Mouse (Mus musculus) heart, embryonic 12.5 days (tissue): ENCODE data around the gene Rpl27. TPM values are rescaled to one million over a fixed set of nuclear protein-coding genes. Genes with fewer than 3 reads are reported as not detected.
A peak's percentile ranks its signal among the peaks of the same experiment; 100 is the strongest.
"Not testable (repeated sequence)": the region's sequence is repeated elsewhere in the genome, so short reads cannot be mapped to it uniquely, and the experiment has no call there.

ENCODE experiments used
- ATAC-seq: fragments of 200-750 bp; cut with Nextera tagmentation; 2 replicates; pipeline ENCODE4 v1.8.0; 2017; ENCODE audit warnings: moderate TSS enrichment, moderate library complexity; ENCODE audit not compliant: insufficient number of reproducible peaks, low FRiP score
- H3K27ac ChIP-seq: fragments of 300-500 bp; sonication (generic); 2 replicates; pipeline ENCODE4 v1.5.1; 2016; ENCODE audit warnings: mild to moderate bottlenecking, moderate library complexity; ENCODE audit not compliant: poor library complexity, severe bottlenecking
- H3K27me3 ChIP-seq: fragments of 300-500 bp; sonication (generic); replicated peaks from 2 replicates; pipeline ENCODE4 v1.6.1; 2016; ENCODE audit warnings: mild to moderate bottlenecking, moderate library complexity
- H3K36me3 ChIP-seq: fragments of 300-500 bp; sonication (generic); 2 replicates; pipeline ENCODE4 v1.6.1; 2016; ENCODE audit warnings: mild to moderate bottlenecking, moderate library complexity
- H3K4me1 ChIP-seq: fragments of 300-500 bp; sonication (generic); replicated peaks from 2 replicates; pipeline ENCODE4 v1.6.1; 2016; ENCODE audit warnings: mild to moderate bottlenecking
- H3K4me2 ChIP-seq: fragments of 300-500 bp; sonication (generic); 2 replicates; pipeline ENCODE4 v1.6.1; 2016; ENCODE audit warnings: mild to moderate bottlenecking, moderate library complexity
- H3K4me3 ChIP-seq: fragments of 300-500 bp; sonication (generic); 2 replicates; pipeline ENCODE4 v1.5.1; 2016; ENCODE audit warnings: mild to moderate bottlenecking
- H3K9ac ChIP-seq: fragments of 300-500 bp; sonication (generic); 2 replicates; pipeline ENCODE4 v1.6.1; 2016; ENCODE audit warnings: mild to moderate bottlenecking, moderate library complexity
- H3K9me3 ChIP-seq: fragments of 300-500 bp; sonication (generic); replicated peaks from 2 replicates; pipeline ENCODE4 v1.6.1; 2016; ENCODE audit warnings: mild to moderate bottlenecking, moderate library complexity
- WGBS: fragments of 180-500 bp; shearing (Covaris S2); methylation state at CpG from one replicate; pipeline ENCODE4 v1.1.7; 2016; 5-methylcytosine and 5-hydroxymethylcytosine counted together
- polyA plus RNA-seq: library from polyadenylated mRNA; unstranded; fragments of >200 nt; fragmentation: Nextera tagmentation; extraction: Ambion mirVana; gene quantifications from 2 replicates; pipeline ENCODE4 v1.2.1, GENCODE M21; 2016

The Rpl27 gene
- polyA plus RNA-seq, 1 experiment from 2014 or later: 247 TPM

DNA sequence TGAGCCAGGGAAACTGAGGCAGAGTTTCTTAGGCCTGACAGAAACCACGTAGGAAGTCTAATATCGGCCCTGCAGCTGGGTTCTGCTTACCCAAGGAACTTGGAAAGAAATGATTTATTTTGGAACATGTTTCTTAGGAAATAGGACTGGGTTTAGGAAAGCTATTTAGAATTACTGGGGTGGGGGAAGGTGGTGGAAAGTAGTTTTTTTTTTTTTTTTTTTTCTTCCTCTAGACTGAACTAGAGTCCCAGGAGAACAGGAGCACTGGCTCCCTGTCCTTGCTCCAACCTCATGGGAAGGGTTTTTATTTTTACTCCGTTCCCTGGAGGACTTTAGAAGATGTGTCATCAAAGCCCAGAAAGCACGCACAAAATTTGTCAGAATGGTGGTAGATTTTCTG is 27.1 kb downstream of the Rpl27 start:
- Histone ChIP-seq H3K4me3 (peak overlapping the region; percentile 77), H3K4me1 (peaks cover 46% of the 10 kb centered on the region), H3K4me2 (peak overlapping the region; percentile 95), H3K9me3 (no peaks in the 10 kb centered on the region), H3K27me3 (no peaks in the 10 kb centered on the region), H3K36me3 (no peaks in the 10 kb centered on the region), H3K27ac (no peak overlapping the region), H3K9ac (peak overlapping the region; percentile 87)
- 60% methylated on average over 4 of the region's 4 CpGs for WGBS
- ATAC-seq: no peak

DNA sequence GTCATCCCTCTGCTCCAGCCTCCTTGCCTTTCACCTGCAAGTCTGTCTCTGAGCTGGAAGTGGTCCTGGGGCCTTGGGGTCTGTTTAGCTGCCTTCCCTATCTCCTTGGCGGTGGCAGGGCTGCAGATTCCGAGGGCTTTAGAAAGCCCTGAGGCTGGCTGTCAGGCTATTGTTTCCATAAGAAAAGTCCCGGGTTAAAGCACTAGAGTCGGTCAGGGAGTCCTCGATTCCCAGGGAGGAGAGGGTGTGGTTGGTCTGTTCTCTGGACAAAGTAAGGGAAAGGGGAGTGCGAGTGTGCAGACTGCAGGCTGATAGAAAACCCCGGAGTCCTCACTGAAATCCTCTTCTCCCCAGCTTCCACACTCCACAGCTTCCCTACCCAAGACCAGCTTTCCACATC is 28.1 kb downstream of the Rpl27 start:
- H3K9me3 ChIP-seq: no peaks in the 10 kb centered on the region
- peak overlapping the region; percentile 39; the same call in 1 of the 2 replicates for H3K27ac ChIP-seq
- peak overlapping the region; percentile 22 for H3K4me2 ChIP-seq
- H3K27me3 ChIP-seq: no peaks in the 10 kb centered on the region
- no peak for ATAC-seq
- peak overlapping the region; percentile 26; the same call in 1 of the 2 replicates for H3K9ac ChIP-seq
- no peaks in the 10 kb centered on the region for H3K36me3 ChIP-seq
- WGBS: 29% methylated on average over 7 of the region's 7 CpGs
- H3K4me3 ChIP-seq: no peak overlapping the region
- H3K4me1 ChIP-seq: peaks cover 42% of the 10 kb centered on the region

DNA sequence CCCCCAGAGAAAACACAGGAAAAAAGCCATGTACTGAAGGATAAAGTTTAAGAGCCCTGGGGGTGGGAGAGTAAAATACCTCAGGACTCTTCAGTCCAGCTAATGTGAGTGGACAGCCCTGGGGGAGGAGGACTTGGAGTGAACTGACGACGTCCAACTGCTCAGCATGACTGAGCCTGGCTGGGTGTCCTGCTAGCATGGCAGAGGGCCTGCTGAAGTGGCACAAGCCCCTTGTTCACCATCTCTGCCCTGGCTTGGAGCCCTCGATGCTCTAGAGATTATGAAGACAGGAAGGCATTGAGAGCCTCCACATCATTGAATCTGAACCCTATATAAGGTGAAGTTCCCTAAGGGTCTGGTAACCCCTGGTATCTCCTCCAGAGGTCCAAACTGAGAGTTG is 29.8 kb downstream of the Rpl27 start:
- Histone ChIP-seq H3K4me3 (no peak overlapping the region), H3K27ac (no peak overlapping the region), H3K36me3 (no peaks in the 10 kb centered on the region), H3K4me1 (peaks cover 38% of the 10 kb centered on the region), H3K9ac (no peak overlapping the region), H3K27me3 (no peaks in the 10 kb centered on the region), H3K4me2 (no peak overlapping the region), H3K9me3 (no peaks in the 10 kb centered on the region)
- WGBS: 40% methylated on average over 3 of the region's 3 CpGs
- ATAC-seq: no peak

DNA sequence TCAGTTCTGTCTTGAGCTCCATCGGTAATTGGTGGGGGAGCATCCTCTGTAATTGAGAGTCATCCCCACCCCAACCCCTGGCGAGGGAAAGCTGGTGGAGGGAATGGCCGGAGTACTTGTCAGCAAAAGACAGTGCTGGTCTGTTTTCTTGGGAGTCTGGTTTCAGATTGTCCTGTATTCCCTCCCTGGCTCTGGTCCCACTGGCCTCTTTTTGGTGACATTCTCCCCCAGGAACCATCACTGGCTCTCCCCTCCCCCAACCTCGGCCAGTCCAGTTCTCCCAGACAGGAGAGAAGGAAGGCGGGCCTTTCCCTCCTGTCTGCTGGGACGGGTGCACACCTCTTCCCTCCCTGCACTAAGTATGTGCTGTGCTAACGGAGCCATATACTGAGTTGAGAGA is 30.2 kb downstream of the Rpl27 start:
- WGBS: 43% methylated on average over 7 of the region's 7 CpGs
- Histone ChIP-seq H3K4me2 (no peak overlapping the region), H3K4me3 (no peak overlapping the region), H3K36me3 (no peaks in the 10 kb centered on the region), H3K9ac (no peak overlapping the region), H3K27me3 (no peaks in the 10 kb centered on the region), H3K9me3 (no peaks in the 10 kb centered on the region), H3K4me1 (peaks cover 34% of the 10 kb centered on the region), H3K27ac (no peak overlapping the region)
- ATAC-seq: no peak

DNA sequence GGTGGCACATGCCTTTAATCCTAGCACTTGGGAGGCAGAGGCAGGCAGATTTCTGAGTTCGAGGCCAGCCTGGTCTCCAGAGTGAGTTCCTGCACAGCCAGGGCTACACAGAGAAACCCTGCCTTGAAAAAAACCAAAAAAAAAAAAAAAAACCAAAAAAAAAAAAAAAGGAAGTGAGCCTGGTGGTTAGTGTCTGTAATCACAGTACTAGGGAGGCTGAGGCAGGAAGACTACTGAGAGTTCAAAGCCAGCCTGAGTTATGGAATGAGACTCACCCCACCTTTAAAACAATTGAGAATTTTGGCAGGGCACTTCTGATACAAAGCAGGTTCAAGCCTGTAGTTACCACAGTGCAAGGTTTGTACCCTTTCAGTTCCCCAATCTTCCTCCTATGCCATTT is 31.6 kb downstream of the Rpl27 start:
- not testable (repeated sequence) for H3K4me3 ChIP-seq, H3K36me3 ChIP-seq, H3K27ac ChIP-seq, H3K27me3 ChIP-seq, ATAC-seq, H3K9ac ChIP-seq, H3K9me3 ChIP-seq, H3K4me2 ChIP-seq
- H3K4me1 ChIP-seq: peaks cover 30% of the 10 kb centered on the region
- WGBS: 85% methylated on average over 1 of the region's 1 CpGs

DNA sequence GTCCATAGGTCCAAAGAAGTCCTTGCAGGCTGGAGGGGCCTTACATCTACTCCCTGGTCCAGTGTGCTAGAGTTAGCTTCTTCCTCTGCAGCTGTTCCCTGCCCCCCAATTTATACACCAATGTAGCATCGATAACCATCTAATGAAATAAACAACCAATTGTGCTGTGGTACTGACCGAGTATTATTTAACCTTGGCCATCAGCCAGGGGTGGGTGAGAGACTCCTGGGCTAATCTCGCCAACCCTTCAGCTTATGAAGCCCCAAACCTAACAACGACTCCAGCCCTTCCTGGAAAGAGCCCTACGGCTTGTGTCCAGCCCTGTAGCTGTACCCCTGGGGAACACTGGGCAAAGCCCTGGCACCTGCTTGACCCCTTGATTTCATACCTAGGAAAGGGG is 32.2 kb downstream of the Rpl27 start:
- ATAC-seq: no peak
- Histone ChIP-seq H3K36me3 (no peaks in the 10 kb centered on the region), H3K4me3 (no peak overlapping the region), H3K27ac (no peak overlapping the region), H3K9me3 (no peaks in the 10 kb centered on the region), H3K27me3 (no peaks in the 10 kb centered on the region), H3K4me1 (peaks cover 31% of the 10 kb centered on the region), H3K4me2 (no peak overlapping the region), H3K9ac (no peak overlapping the region)
- WGBS: 70% methylated on average over 5 of the region's 5 CpGs

DNA sequence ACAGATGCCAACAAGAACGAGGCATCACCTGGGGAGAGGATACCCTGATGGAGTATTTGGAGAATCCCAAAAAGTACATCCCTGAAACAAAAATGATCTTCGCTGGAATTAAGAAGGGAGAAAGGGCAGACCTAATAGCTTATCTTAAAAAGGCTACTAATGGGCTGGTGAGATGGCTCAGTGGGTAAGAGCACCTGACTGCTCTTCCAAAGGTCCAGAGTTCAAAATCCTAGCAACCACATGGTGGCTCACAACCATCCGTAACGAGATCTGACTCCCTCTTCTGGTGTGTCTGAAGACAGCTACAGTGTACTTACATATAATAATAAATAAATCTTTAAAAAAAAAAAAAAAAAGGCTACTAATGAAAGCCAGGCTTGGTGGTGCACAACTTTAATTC is 34.3 kb downstream of the Rpl27 start:
- H3K9me3 ChIP-seq, H3K4me2 ChIP-seq, H3K36me3 ChIP-seq, H3K27me3 ChIP-seq, H3K4me3 ChIP-seq, H3K9ac ChIP-seq, H3K27ac ChIP-seq, ATAC-seq: not testable (repeated sequence)
- WGBS: 89% methylated on average over 4 of the region's 4 CpGs
- H3K4me1 ChIP-seq: peaks cover 43% of the 10 kb centered on the region

DNA sequence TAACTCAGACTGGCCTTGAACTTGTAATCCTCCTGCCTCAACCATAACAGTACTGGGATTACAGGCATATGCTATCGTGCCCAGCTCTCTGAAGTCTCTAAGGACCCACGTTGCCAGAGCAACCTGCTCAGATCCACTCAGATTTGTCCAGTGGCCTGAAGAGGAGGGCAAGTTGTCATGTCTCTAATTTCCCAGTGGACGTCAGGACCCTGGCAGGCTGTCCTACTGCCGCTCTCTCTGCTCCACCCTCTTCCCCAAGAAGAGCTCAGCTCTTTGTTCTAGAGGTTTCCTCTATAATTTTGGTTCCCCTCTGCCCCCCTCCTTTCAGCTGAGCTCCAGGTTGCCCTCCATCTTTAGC is 35.1 kb downstream of the Rpl27 start:
- no peak overlapping the region for H3K4me3 ChIP-seq
- no peak overlapping the region for H3K27ac ChIP-seq

DNA sequence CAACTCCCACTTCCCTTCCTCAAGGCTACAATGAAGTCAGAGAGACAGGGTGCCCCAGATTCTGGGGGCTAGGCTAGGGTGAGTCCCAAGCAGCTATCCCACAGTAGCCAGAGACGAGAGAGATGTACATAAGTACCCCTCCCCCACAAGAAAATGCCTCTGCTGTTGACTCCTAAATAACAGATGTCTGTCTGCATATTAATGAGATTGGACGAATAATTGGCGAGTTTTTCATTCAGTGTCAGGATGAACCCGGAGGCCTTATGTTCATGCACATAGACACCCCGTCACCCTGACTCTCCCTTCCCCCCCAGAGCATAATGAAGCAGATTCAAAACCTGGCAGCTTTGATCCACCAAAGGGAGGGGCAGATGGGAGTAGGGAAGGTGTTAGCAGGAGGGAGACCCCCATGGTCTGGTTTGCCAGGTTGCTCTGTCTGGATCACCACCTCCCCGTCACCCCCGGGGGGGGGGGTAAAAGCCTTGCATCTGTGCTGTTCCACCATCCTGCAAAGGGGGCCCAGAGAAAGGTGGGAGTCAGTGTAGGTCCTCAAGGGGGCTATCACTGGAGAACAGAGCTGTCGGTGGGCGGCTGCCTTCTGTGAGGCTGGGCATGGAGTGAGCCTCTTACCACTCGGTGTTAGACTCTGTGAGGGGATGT is 35.6 kb downstream of the Rpl27 start:
- Histone ChIP-seq H3K4me3 (no peak overlapping the region), H3K27me3 (no peaks in the 10 kb centered on the region), H3K36me3 (no peaks in the 10 kb centered on the region), H3K9ac (no peak overlapping the region), H3K9me3 (no peaks in the 10 kb centered on the region), H3K27ac (no peak overlapping the region), H3K4me1 (peaks cover 39% of the 10 kb centered on the region), H3K4me2 (no peak overlapping the region)
- no peak for ATAC-seq
- WGBS: 59% methylated on average over 10 of the region's 10 CpGs

More for the DNA sequence above, 35.1 kb downstream of the Rpl27 start:
- H3K4me2 ChIP-seq: no peak overlapping the region
- 56% methylated on average over 4 of the region's 4 CpGs for WGBS
- H3K9ac ChIP-seq: no peak overlapping the region
- no peaks in the 10 kb centered on the region for H3K27me3 ChIP-seq
- H3K9me3 ChIP-seq: no peaks in the 10 kb centered on the region
- no peak for ATAC-seq
- peaks cover 43% of the 10 kb centered on the region for H3K4me1 ChIP-seq
- no peaks in the 10 kb centered on the region for H3K36me3 ChIP-seq

DNA sequence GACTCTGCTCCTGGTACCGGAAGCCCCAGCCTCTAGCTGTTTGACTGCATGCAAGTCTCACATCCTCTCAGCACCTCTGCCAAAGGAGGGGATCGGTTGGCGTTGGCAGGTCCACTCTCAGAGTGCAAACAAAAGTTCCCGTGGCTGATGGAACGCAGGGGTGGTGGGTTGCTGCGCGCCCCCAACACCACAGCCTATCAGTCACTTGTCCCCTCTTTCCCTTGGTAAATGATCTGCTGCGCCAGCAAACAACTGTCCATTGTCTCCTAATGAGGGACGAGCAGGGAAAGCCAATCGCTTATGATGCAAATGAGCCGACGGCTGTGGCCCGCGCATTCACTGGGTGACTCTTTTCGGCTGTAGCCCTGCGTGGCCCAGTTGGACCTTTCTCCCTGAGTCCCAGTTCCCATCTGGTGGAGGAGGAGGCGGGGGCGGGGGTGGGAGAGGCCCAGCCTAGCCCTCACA is 37.1 kb downstream of the Rpl27 start:
- Histone ChIP-seq H3K4me1 (peaks cover 42% of the 10 kb centered on the region), H3K9me3 (no peaks in the 10 kb centered on the region), H3K27me3 (no peaks in the 10 kb centered on the region), H3K27ac (no peak overlapping the region; the same call in 1 of the 2 replicates), H3K9ac (0 out of 2 replicates have a peak overlapping the region, but pooled peaks have one; percentile 9), H3K4me3 (0 out of 2 replicates have a peak overlapping the region, but pooled peaks have one; percentile 6), H3K36me3 (no peaks in the 10 kb centered on the region), H3K4me2 (peak overlapping the region; percentile 50)
- WGBS: 8% methylated on average over 18 of the region's 18 CpGs
- ATAC-seq: no peak

DNA sequence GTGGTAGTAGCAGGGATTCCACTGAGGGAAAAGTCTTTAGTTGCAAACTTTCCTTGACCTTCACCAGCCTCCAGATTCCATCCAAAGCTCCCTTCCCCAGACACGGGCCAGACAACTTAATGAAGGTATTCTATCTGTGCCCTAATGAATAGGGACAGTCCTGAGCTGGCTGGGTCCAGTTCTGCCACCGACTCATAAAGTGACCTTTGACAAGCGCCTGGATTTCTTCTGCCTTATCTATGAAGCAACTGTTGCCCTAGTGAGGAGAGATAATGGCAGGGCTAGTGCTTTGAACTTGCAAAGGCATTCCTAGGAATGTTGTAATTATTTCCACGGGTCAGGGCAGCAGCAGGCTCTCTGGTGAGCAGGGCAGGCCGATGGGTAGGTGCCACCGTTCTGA is 38.8 kb downstream of the Rpl27 start:
- no peaks in the 10 kb centered on the region for H3K36me3 ChIP-seq
- peak; percentile 62 for ATAC-seq
- no peak overlapping the region for H3K9ac ChIP-seq
- 3% methylated on average over 6 of the region's 6 CpGs for WGBS
- peak overlapping the region; percentile 8; the same call in 1 of the 2 replicates for H3K4me2 ChIP-seq
- H3K4me1 ChIP-seq: peaks cover 54% of the 10 kb centered on the region
- no peak overlapping the region for H3K4me3 ChIP-seq
- no peaks in the 10 kb centered on the region for H3K9me3 ChIP-seq
- peak overlapping the region; percentile 90 for H3K27ac ChIP-seq
- no peaks in the 10 kb centered on the region for H3K27me3 ChIP-seq

DNA sequence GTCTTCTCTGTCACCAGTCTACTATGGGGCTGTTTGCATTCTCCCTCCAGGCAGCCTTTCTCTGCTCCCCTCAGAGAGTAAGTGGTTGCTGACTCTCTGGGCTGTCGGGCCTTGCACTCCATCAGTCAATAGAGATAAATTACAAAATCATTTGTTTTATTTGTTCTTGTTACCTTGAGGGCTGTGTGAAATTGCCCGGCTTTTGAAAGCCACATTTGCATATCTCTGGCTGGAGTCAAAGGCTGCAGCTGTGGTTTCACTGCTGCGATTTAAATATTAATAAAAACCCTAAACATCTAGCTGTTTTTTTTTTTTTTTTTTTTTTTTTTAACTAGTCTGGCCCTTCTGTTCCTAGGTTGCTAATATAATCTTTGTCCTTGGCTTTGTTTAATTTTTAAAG is 41.7 kb downstream of the Rpl27 start:
- WGBS: 38% methylated on average over 3 of the region's 3 CpGs
- no peak overlapping the region for H3K4me3 ChIP-seq
- ATAC-seq: no peak
- H3K27me3 ChIP-seq: no peaks in the 10 kb centered on the region
- no peak overlapping the region for H3K9ac ChIP-seq
- no peak overlapping the region for H3K4me2 ChIP-seq
- 0 out of 2 replicates have a peak overlapping the region, but pooled peaks have one; percentile 11 for H3K27ac ChIP-seq
- peaks cover 18% of the 10 kb centered on the region for H3K36me3 ChIP-seq
- H3K4me1 ChIP-seq: peaks cover 57% of the 10 kb centered on the region
- no peaks in the 10 kb centered on the region for H3K9me3 ChIP-seq
